Mouse (Mus musculus) natural killer cell, adult 2 months (primary cell): ENCODE data around the gene Sec14l1.

Experiments used
- DNase-seq, 2 experiments: peaks; one replicate each; pipeline ENCODE4 v3.0.0; 2022; ENCODE audit warnings: low spot score in 2 of 2

Sec14l1 gene

DNA sequence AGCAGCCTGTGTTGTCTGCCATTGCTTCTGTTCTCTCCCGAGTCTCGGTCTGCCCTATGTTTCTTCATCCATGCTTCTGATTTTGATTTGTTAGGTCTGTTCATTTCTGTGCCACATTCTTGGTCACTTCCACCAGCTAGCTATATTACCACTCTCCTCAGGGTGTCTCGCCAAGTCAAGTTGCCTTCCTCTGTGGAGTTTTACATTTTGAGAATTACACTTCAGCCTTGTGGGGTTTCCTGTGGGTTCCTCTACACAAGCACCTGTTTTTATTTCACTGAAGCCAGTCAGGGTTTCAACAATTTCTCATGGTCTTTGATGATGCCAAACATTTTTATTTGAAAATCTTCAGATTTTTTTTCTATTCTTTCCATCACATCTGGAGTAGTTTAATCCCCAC is 67.8 kb downstream of the Sec14l1 start:
- DNase-seq: no peak

DNA sequence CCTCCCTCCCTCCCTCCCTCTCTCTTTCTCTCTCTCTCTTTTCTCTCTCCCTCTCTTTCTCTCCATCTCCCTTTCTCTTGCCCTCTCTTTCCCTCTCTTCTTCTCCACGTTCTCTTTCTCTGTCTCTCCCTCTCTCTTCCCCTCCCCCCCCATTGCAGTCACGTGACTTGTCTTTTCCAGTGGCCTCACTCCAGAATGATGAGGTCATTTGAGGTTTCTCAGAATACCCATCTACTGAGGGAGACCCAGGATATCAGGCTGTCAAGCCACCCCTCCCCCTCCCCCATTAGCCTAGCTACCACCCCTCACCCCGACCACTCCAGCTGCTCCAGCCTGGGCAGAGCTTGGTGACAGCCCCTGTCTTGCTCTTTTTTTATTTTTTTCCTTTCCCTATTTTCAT is 68.3 kb downstream of the Sec14l1 start:
- no peak for DNase-seq

GRCm38 (mm10) chr11:117183841-117184240 is 68.9 kb downstream of the Sec14l1 start:
- DNase-seq: no peak

GRCm38 (mm10) chr11:117185076-117185933 is 70.3 kb downstream of the Sec14l1 start:
- no peak for DNase-seq

DNA sequence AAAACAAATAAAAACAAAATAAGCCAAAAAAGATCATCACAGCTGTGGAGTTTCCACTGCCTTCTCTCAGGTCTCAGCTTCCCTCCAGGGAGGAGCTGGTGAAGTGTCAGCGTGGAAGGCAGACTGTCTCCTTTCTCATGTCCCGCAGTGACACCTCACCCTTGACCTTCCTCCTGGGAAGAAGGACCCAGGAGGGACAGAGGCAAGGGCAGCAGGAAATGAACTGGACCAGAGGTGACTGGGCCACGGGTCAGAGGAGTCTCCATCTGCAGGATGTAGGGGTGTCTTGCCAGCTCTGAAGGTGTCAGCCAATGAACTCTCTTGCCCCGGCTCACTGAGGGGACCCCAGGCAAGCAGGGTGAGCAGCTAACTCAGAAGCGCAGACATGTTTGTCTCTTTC is 76.6 kb downstream of the Sec14l1 start:
- DNase-seq: no peak

DNA sequence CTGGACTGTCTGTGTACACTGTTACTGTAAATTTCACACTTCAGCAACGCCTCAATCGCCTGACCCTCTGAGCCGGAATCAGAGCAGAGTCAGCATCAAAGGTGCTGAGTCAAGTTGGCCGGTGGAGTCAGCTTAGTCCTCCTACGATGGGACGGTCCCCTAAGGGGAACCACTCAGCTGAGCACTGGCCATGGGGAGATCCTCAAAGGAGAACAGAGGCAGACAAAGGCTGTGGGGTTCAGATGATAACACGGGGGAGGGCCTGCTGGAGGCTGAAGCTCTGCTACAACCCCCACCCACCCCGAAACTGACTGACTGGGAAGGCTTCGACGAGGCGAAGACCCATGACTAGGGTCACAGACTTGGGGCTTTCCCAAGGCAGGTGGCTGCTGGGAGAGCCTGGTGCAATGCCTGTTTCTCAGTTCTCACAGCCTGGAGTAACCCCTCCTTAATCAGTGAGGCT is 79.5 kb downstream of the Sec14l1 start:
- no peak for DNase-seq

DNA sequence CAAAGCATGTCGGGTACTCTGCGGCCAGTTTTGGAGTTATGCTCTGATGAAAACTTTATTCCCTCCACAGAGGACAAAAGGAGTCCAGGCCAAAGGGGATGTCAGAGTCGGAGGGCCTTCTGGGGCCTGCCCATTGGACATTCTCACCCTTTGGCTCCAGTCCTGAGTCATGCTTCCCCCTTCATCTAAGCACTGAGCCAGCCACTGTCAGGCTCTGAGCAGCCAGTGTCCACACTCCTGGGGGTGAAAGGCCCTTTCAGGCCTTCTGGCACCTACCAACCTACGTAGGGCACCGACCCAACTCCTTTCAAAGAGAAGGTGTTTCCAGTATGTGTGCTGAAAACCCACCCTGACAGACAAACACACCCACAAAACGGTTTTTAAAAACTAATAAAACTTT is 80.6 kb downstream of the Sec14l1 start:
- DNase-seq: no peak

DNA sequence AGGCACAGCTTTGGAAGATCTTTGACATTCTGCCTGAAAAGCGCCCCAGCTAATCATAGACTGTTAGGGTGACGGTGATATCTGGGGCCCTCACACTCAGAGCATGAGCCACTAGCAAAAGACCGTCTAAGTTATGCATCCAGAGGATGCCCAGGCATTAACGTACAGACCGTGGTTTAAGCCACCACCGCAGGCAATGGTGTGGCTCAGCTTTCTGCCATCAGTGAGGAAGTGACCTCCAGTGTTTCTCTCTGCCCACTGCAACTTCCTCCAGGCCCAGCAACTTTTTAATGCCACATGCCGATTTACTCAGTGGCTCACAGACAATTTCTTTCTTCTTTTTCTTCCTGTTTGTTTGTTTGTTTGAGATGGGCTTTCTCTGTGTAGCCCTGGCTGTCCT is 81.7 kb downstream of the Sec14l1 start:
- DNase-seq: no peak

DNA sequence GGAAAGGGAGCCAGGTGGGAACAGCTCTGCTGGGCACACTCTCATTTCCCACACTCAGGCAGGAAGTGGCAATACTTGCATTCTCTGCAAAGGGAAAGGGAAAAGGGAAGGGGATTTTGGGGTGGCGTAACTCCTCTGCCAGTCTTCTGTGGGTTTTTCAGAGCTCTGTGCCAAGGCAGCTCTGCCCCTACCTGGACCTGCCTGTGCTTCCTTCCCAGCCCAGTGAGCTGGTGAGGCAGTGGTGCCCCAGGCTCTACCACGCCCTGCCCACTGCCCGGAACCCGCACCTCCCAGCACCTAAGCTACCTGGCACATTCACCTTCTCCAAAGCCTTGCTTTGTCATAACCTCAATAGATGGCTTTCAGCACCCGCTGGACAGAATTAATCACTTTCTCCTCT is 83.2 kb downstream of the Sec14l1 start:
- DNase-seq: no peak

- no peak for DNase-seq
Observed at GRCm38 (mm10) chr11:117199282-117200175, 84.6 kb downstream of the Sec14l1 start, which contains the start of gene Sept9. Gene Sept9, plus strand, starts transcription at chr11:117199661.

GRCm38 (mm10) chr11:117201846-117202245 is 86.9 kb downstream of the Sec14l1 start:
- no peak for DNase-seq

GRCm38 (mm10) chr11:117204606-117205005 is 89.6 kb downstream of the Sec14l1 start:
- no peak for DNase-seq

DNA sequence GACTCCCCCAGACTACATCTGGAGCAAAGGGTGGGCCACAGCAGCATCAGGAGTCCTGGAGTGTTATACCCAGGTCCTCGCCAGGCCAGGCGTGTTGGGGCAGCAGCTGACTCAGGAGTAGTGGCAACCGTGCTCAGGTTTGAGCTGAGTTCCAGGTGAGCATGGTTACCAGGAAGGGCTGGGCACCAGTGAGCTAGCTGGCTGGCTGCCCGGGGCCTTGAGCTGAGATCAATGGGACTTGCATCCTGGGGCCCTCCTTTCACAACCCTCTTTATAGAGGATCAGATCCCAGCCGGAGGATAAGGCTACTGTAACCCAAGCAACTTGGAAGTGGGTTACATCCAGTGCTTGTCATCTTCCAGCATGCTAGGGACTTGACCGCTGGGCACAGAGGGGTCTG is 90.1 kb downstream of the Sec14l1 start:
- DNase-seq: no peak

DNA sequence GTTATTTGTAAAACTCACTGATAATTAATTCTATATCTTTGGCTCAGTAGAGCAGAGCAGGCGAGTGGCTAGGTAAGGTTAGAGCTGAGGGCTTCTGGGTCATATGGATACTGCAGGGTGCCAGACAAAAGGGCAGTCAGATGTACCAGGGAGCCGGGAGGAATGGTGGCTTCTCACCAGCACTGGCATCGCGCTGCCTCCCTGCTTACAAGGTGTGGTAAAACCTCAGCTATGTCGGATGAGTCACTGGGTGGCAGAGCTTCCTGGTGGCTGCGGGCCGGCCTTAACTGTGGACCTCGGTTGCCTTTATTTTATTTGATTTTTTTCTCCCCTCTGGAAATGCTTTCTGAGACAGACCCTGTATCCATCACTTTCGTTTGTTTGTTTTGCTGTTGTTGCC is 90.5 kb downstream of the Sec14l1 start:
- no peak for DNase-seq

DNA sequence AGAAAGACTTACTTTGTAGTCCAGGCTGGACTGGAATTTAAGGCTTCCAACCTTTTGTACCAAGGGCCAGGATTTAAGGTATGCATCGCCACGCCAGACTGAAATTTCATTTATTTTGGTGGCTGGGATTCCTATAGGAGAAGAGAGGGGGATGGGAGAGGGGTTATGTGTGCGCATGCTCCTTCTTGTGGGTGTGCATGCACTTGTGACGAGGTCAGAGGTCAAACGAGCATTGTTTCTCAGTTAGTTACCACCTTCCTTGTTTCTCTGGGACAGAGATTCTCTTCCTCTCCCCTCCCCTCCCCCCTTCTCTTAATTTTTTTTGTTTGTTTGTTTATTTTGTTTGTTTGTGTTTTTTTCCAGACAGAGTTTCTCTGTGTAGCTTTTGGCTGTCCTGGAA is 92.5 kb downstream of the Sec14l1 start:
- no peak for DNase-seq

- no peak for DNase-seq
Observed at GRCm38 (mm10) chr11:117208151-117208673, 93.2 kb downstream of the Sec14l1 start.
